Mouse (Mus musculus) layer of hippocampus, adult 11-12 months (tissue): ENCODE measurements around the gene Naip1.
A peak's percentile ranks its signal among the peaks of the same experiment; 100 is the strongest.

ENCODE experiments used
- DNase-seq: peaks from one replicate; pipeline ENCODE4 v3.0.0; 2022; ENCODE audit warnings: low spot score

Naip1 gene

DNA sequence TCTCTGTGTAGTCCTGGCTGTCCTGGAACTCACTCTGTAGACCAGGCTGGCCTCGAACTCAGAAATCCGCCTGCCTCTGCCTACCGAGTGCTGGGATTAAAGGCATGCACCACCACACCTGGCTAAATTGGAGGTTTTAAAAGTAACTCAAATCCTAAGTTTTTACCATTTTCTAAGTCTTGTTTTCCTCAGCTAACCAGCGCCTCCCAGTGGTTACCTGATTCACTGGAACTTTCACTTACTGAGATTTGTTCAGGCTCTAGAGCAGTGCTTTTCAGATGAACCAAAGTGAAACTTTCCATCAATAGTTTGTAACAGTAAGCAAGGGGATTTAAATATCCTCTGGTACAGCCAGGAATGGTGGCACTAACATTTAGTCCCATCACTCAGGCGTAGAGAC is 61.6 kb downstream of the Naip1 start:
- peak; percentile 20 for DNase-seq

DNA sequence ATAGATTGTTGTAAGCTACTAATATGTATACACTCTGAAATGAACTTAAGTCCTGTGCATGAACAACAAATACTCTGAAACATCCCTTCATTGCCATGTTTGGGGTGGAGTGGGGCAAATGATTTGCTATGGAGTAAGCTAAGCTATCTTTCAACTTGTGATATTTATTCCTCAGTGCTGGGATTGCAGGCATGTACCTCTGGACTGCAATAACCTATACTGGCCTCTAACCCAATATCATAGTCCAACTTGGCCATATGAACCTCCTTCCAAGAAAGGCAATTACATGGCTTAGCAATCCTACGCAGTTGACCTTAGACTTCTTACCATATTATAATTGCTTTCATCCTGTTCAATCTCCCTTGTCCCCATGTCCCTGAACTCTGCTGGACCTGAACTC is 82.1 kb downstream of the Naip1 start:
- DNase-seq = no peak
